Mouse (Mus musculus): ENCODE results near the gene Tent4a. TPM values are rescaled to one million over a fixed set of nuclear protein-coding genes. Genes with fewer than 3 reads are reported as not detected.

The Tent4a gene
- total RNA-seq, 1 experiment from 2014 or later, result 9.5 TPM

- no peak for ATAC-seq (ENCODE audit: extremely low read depth, insufficient number of reproducible peaks, low FRiP score, poor library complexity, severe bottlenecking)
These were observed 15.6 kb upstream of the Tent4a start for GRCm38 (mm10) chr13:69549980-69550379.

GRCm38 (mm10) chr13:69547488-69548180 lies 13.2 kb upstream of the Tent4a start:
- no peak for ATAC-seq (ENCODE audit: extremely low read depth, insufficient number of reproducible peaks, low FRiP score, poor library complexity, severe bottlenecking)

- peak; percentile 65 for ATAC-seq (ENCODE audit: extremely low read depth, insufficient number of reproducible peaks, low FRiP score, poor library complexity, severe bottlenecking)
These were observed 10.6 kb upstream of the Tent4a start for GRCm38 (mm10) chr13:69545019-69545418.

- no peak for ATAC-seq (ENCODE audit: extremely low read depth, insufficient number of reproducible peaks, low FRiP score, poor library complexity, severe bottlenecking)
These were observed 9.2 kb upstream of the Tent4a start for GRCm38 (mm10) chr13:69543595-69543994.

GRCm38 (mm10) chr13:69542571-69543352 lies 8.3 kb upstream of the Tent4a start:
- no peak for ATAC-seq (ENCODE audit: extremely low read depth, insufficient number of reproducible peaks, low FRiP score, poor library complexity, severe bottlenecking)

- no peak for ATAC-seq (ENCODE audit: extremely low read depth, insufficient number of reproducible peaks, low FRiP score, poor library complexity, severe bottlenecking)
These were observed 7.4 kb upstream of the Tent4a start for GRCm38 (mm10) chr13:69541776-69542175.

GRCm38 (mm10) chr13:69541209-69541608 lies 6.8 kb upstream of the Tent4a start:
- ATAC-seq (ENCODE audit: extremely low read depth, insufficient number of reproducible peaks, low FRiP score, poor library complexity, severe bottlenecking), result no peak

GRCm38 (mm10) chr13:69538327-69538726 lies 3.9 kb upstream of the Tent4a start:
- no peak for ATAC-seq (ENCODE audit: extremely low read depth, insufficient number of reproducible peaks, low FRiP score, poor library complexity, severe bottlenecking)

- ATAC-seq (ENCODE audit: extremely low read depth, insufficient number of reproducible peaks, low FRiP score, poor library complexity, severe bottlenecking), result no peak
These were observed 2.9 kb upstream of the Tent4a start for GRCm38 (mm10) chr13:69537366-69537765.

- no peak for ATAC-seq (ENCODE audit: extremely low read depth, insufficient number of reproducible peaks, low FRiP score, poor library complexity, severe bottlenecking)
These were observed 1.6 kb upstream of the Tent4a start for GRCm38 (mm10) chr13:69536021-69536420.

- peak; percentile 72 for ATAC-seq (ENCODE audit: extremely low read depth, insufficient number of reproducible peaks, low FRiP score, poor library complexity, severe bottlenecking)
These were observed 486 bp upstream of the Tent4a start for GRCm38 (mm10) chr13:69534654-69535551.

- ATAC-seq (ENCODE audit: extremely low read depth, insufficient number of reproducible peaks, low FRiP score, poor library complexity, severe bottlenecking), result no peak
These were observed 748 bp downstream of the Tent4a start, which contains the start of gene Nsun2 for GRCm38 (mm10) chr13:69533405-69534333. Gene Nsun2, plus strand, starts transcription at chr13:69533746.

GRCm38 (mm10) chr13:69532893-69533404 lies 1.5 kb downstream of the Tent4a start:
- ATAC-seq (ENCODE audit: extremely low read depth, insufficient number of reproducible peaks, low FRiP score, poor library complexity, severe bottlenecking), result no peak

GRCm38 (mm10) chr13:69532101-69532892 lies 2.1 kb downstream of the Tent4a start:
- no peak for ATAC-seq (ENCODE audit: extremely low read depth, insufficient number of reproducible peaks, low FRiP score, poor library complexity, severe bottlenecking)

GRCm38 (mm10) chr13:69531431-69531830 lies 3.0 kb downstream of the Tent4a start:
- no peak for ATAC-seq (ENCODE audit: extremely low read depth, insufficient number of reproducible peaks, low FRiP score, poor library complexity, severe bottlenecking)

GRCm38 (mm10) chr13:69530951-69531350 lies 3.5 kb downstream of the Tent4a start:
- no peak for ATAC-seq (ENCODE audit: extremely low read depth, insufficient number of reproducible peaks, low FRiP score, poor library complexity, severe bottlenecking)

GRCm38 (mm10) chr13:69530156-69530555 lies 4.3 kb downstream of the Tent4a start:
- ATAC-seq (ENCODE audit: extremely low read depth, insufficient number of reproducible peaks, low FRiP score, poor library complexity, severe bottlenecking), result no peak

Data from neutrophil, adult 5-6 weeks (primary cell).